Mouse (Mus musculus) myocyte (in vitro differentiated cells): ENCODE measurements around the gene Slc25a26. TPM values are rescaled to one million over a fixed set of nuclear protein-coding genes. Genes with fewer than 3 reads are reported as not detected.

Experiments
- H3K27me3 ChIP-seq: one replicate; pipeline ENCODE4 v1.6.1; 2011; ENCODE audit not compliant: control insufficient read depth, insufficient read depth, insufficient read length
- H3K36me3 ChIP-seq: one replicate; pipeline ENCODE4 v1.6.1; 2011; ENCODE audit not compliant: control insufficient read depth, insufficient read depth
- H3K4me2 ChIP-seq: one replicate; pipeline ENCODE4 v1.6.1; 2011; ENCODE audit warnings: low read depth, control low read depth
- H3K4me3 ChIP-seq: one replicate; pipeline ENCODE4 v1.5.1; 2011; ENCODE audit warnings: mild to moderate bottlenecking, control low read depth, moderate library complexity
- H3K79me2 ChIP-seq: one replicate; pipeline ENCODE4 v1.6.1; 2011; ENCODE audit not compliant: control insufficient read depth, insufficient read depth
- H3ac ChIP-seq: one replicate; pipeline ENCODE4 v1.6.1; 2011; ENCODE audit not compliant: control insufficient read depth, insufficient read length
- CEBPB ChIP-seq: IDR thresholded peaks from 2 replicates; pipeline ENCODE4 v1.6.1; 2011; ENCODE audit warnings: mild to moderate bottlenecking, moderate library complexity; ENCODE audit not compliant: poor library complexity, insufficient read depth, severe bottlenecking
- E2F4 ChIP-seq: IDR thresholded peaks from one replicate; pipeline ENCODE4 v1.6.1; 2011; ENCODE audit warnings: mild to moderate bottlenecking, control low read depth, moderate library complexity; ENCODE audit not compliant: insufficient read depth
- MAX ChIP-seq: IDR thresholded peaks from one replicate; pipeline ENCODE4 v1.6.1; 2011; ENCODE audit warnings: low read depth, mild to moderate bottlenecking, control low read depth
- MYOD1 ChIP-seq, 3 experiments: IDR thresholded peaks; one replicate each; pipeline ENCODE4 v1.6.1; 2011; ENCODE audit warnings: control low read depth in 2 of 3, low read depth in 2 of 3, mild to moderate bottlenecking in 2 of 3, moderate library complexity in 1 of 3; ENCODE audit not compliant: insufficient read length in 2 of 3, control insufficient read depth in 1 of 3
- MYOG ChIP-seq, 3 experiments: IDR thresholded peaks; one replicate each; pipeline ENCODE4 v1.6.1; 2011; ENCODE audit warnings: control low read depth in 2 of 3, low read depth in 2 of 3, mild to moderate bottlenecking in 2 of 3; ENCODE audit not compliant: insufficient read length in 2 of 3, control insufficient read depth in 1 of 3, insufficient read depth in 1 of 3
- POLR2A ChIP-seq: IDR thresholded peaks from one replicate; pipeline ENCODE4 v1.6.1; 2011; ENCODE audit warnings: low read depth, mild to moderate bottlenecking, control low read depth, moderate library complexity; ENCODE audit not compliant: insufficient read length
- POLR2AphosphoS2 ChIP-seq: IDR thresholded peaks from one replicate; pipeline ENCODE4 v1.6.1; 2011; ENCODE audit warnings: low read depth, control low read depth; ENCODE audit not compliant: insufficient read length
- REST ChIP-seq: IDR thresholded peaks from one replicate; pipeline ENCODE4 v1.6.1; 2011; ENCODE audit warnings: mild to moderate bottlenecking, control low read depth, moderate library complexity; ENCODE audit not compliant: insufficient read depth, insufficient read length
- SRF ChIP-seq: IDR thresholded peaks from one replicate; pipeline ENCODE4 v1.6.1; 2011; ENCODE audit warnings: low read depth; ENCODE audit not compliant: control insufficient read depth, insufficient read length
- TCF12 ChIP-seq: IDR thresholded peaks from one replicate; pipeline ENCODE4 v1.6.1; 2011; ENCODE audit warnings: mild to moderate bottlenecking, control low read depth; ENCODE audit not compliant: poor library complexity, insufficient read depth, severe bottlenecking
- TCF3 ChIP-seq: IDR thresholded peaks from one replicate; pipeline ENCODE4 v1.6.1; 2011; ENCODE audit warnings: low read depth, control low read depth; ENCODE audit not compliant: insufficient read length
- USF1 ChIP-seq: IDR thresholded peaks from one replicate; pipeline ENCODE4 v1.6.1; 2011; ENCODE audit warnings: low read depth, mild to moderate bottlenecking, control low read depth, moderate library complexity
- polyA plus RNA-seq: library from polyadenylated mRNA; unstranded; fragments of >200 nt; fragmentation: generic; extraction: Trizol; gene quantifications from one replicate; pipeline ENCODE4 v1.2.1, GENCODE M21; 2012; ENCODE audit warnings: missing spikeins

The Slc25a26 gene
- polyA plus RNA-seq, 1 experiment = 4.7 TPM

- H3K4me3 ChIP-seq = no peak overlapping the region
- H3K79me2 ChIP-seq = no peaks in the 10 kb centered on the region
- H3K27me3 ChIP-seq = no peaks in the 10 kb centered on the region
- H3K4me2 ChIP-seq = peak overlapping the region; percentile 52
- peaks cover 12% of the 10 kb centered on the region for H3K36me3 ChIP-seq
- TF ChIP-seq E2F4 (no peak), TCF12 (peak; percentile 57), REST (no peak), MYOG (IDR thresholded peaks at IDR 0.05; ENCODE audit: control insufficient read depth in 1 of 3, insufficient read depth in 1 of 3, insufficient read length in 2 of 3, low read depth in 2 of 3) (peak; percentile 6 to 95 (median 78)), POLR2A (no peak), MYOD1 (IDR thresholded peaks at IDR 0.05; ENCODE audit: control insufficient read depth in 1 of 3, insufficient read length in 2 of 3, low read depth in 2 of 3) (peak in 2 of 3 experiments; percentile 98 to 99), POLR2AphosphoS2 (no peak), MAX (no peak), USF1 (no peak), SRF (no peak), CEBPB (no peak), TCF3 (peak; percentile 69)
- no peak overlapping the region for H3ac ChIP-seq
These were observed 103.9 kb downstream of the Slc25a26 start for GRCm38 (mm10) chr6:94604072-94604471.

GRCm38 (mm10) chr6:94604546-94604945, 104.4 kb downstream of the Slc25a26 start:
- H3K27me3 ChIP-seq = no peaks in the 10 kb centered on the region
- no peak overlapping the region for H3K4me3 ChIP-seq
- H3K36me3 ChIP-seq = peaks cover 14% of the 10 kb centered on the region
- peak overlapping the region; percentile 52 for H3K4me2 ChIP-seq
- no peak overlapping the region for H3ac ChIP-seq
- H3K79me2 ChIP-seq = no peaks in the 10 kb centered on the region
- no peak for TF ChIP-seq TCF3
- TF ChIP-seq POLR2AphosphoS2 = no peak

- Histone ChIP-seq H3K4me3 (no peak overlapping the region), H3ac (no peak overlapping the region), H3K27me3 (no peaks in the 10 kb centered on the region), H3K4me2 (no peak overlapping the region), H3K36me3 (peaks cover 4% of the 10 kb centered on the region), H3K79me2 (no peaks in the 10 kb centered on the region)
- TF ChIP-seq MYOG (IDR thresholded peaks at IDR 0.05; ENCODE audit: control insufficient read depth in 1 of 3, insufficient read depth in 1 of 3, insufficient read length in 2 of 3, low read depth in 2 of 3) (peak in 2 of 3 experiments; percentile 49 to 56), TCF3 (no peak), MYOD1 (IDR thresholded peaks at IDR 0.05; ENCODE audit: control insufficient read depth in 1 of 3, insufficient read length in 2 of 3, low read depth in 2 of 3) (peak in 2 of 3 experiments; percentile 26 to 52)
These were observed 113.2 kb downstream of the Slc25a26 start for GRCm38 (mm10) chr6:94613235-94613895.

- Histone ChIP-seq H3K27me3 (no peaks in the 10 kb centered on the region), H3K79me2 (no peaks in the 10 kb centered on the region), H3K4me2 (no peak overlapping the region), H3ac (no peak overlapping the region), H3K4me3 (no peak overlapping the region), H3K36me3 (no peaks in the 10 kb centered on the region)
- no peak for TF ChIP-seq E2F4
- TF ChIP-seq REST = no peak
- no peak for TF ChIP-seq TCF3
- TF ChIP-seq SRF = no peak
- TF ChIP-seq POLR2AphosphoS2 = no peak
- no peak for TF ChIP-seq TCF12
- TF ChIP-seq MYOG (IDR thresholded peaks at IDR 0.05; ENCODE audit: control insufficient read depth in 1 of 3, insufficient read depth in 1 of 3, insufficient read length in 2 of 3, low read depth in 2 of 3) = no peak
- TF ChIP-seq MAX = no peak
- TF ChIP-seq CEBPB = no peak
- TF ChIP-seq POLR2A = no peak
- TF ChIP-seq MYOD1 (IDR thresholded peaks at IDR 0.05; ENCODE audit: control insufficient read depth in 1 of 3, insufficient read length in 2 of 3, low read depth in 2 of 3) = no peak
- TF ChIP-seq USF1 = no peak
These were observed 114.2 kb downstream of the Slc25a26 start for GRCm38 (mm10) chr6:94614346-94614745.

- no peak overlapping the region for H3ac ChIP-seq
- H3K79me2 ChIP-seq = no peaks in the 10 kb centered on the region
- H3K27me3 ChIP-seq = no peaks in the 10 kb centered on the region
- H3K36me3 ChIP-seq = no peaks in the 10 kb centered on the region
- no peak overlapping the region for H3K4me3 ChIP-seq
- H3K4me2 ChIP-seq = no peak overlapping the region
- TF ChIP-seq USF1 = no peak
- TF ChIP-seq SRF = no peak
- TF ChIP-seq MAX = no peak
- no peak for TF ChIP-seq TCF12
- no peak for TF ChIP-seq POLR2A
- no peak for TF ChIP-seq E2F4
- no peak for TF ChIP-seq MYOD1 (IDR thresholded peaks at IDR 0.05; ENCODE audit: control insufficient read depth in 1 of 3, insufficient read length in 2 of 3, low read depth in 2 of 3)
- no peak for TF ChIP-seq CEBPB
- no peak for TF ChIP-seq TCF3
- TF ChIP-seq POLR2AphosphoS2 = no peak
- no peak for TF ChIP-seq REST
These were observed 115.8 kb downstream of the Slc25a26 start for GRCm38 (mm10) chr6:94615936-94616335.
